Mouse (Mus musculus) monocyte, adult 2 months (primary cell): ENCODE data around the gene Junb.

Source experiments
- DNase-seq, 2 experiments: peaks; one replicate each; pipeline ENCODE4 v3.0.0; 2022; ENCODE audit warnings: low spot score in 2 of 2, low read depth in 1 of 2

Junb gene

DNA sequence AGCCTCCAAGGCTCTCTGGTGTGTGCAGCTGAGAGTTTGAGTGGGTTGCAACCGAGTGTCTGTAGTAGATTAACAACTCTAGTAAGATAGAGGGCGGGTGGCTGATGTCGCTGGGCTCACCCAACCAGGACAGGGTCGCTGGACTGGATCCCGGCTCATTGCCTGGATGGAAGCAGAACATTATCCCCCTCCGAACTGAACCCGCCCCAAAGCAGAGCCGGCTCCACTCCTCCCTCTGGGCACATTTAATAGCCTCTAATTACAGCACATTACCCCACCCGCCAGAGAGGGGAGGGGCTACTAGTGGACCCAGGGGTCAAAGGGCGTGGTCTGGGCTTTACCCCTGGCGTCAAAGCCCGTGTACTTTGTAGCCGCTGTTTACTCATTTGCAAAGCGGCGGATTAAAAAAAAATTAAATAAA lies 10.8 kb upstream of the Junb start:
- no peak for DNase-seq

DNA sequence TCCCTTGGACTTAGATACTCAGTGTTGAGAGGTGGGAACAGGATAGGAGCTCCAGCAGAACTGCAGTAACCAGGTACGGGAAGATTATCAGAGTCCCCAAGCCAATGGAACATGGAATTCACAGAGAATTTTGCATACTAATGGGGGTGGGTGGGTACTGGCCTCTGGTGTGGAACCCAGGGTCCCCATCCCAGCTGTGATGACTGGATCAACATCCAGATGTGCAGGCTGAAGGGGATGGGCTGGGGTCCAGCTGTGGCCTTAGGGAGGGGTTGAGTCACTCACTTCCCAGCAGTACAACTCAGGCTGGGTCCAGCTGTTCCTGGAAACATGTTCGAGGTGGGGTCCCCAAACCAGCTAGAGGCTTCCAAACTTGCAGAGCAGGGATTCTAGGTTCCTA lies 9.4 kb upstream of the Junb start:
- no peak for DNase-seq

- no peak for DNase-seq
These were observed 8.9 kb upstream of the Junb start for GRCm38 (mm10) chr8:84987388-84987787.

DNA sequence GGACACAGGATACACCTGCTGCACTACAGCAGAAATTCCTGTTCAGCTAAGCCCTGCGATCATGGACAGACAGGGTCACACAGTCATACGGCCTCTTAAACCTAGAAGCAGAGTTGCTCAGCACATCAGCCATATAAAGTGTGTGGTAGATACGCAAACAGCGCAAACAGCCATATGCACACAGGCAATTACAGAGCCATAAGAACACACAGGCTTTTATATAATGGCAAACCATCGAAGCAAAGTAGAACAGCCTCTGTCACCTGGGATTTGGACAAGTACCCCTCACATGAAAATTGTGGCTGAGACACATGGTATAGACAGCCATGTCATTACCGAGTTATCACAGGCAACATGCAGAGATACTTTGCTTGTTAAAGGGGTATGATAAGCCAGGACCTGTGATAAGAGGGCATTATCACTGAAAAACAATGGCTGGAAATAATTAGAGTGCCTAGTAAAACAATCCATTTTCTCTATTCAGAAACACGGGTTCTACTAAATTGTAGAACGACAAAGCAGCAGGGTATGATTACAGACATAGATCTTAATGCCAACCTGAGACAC lies 7.9 kb upstream of the Junb start:
- no peak for DNase-seq

DNA sequence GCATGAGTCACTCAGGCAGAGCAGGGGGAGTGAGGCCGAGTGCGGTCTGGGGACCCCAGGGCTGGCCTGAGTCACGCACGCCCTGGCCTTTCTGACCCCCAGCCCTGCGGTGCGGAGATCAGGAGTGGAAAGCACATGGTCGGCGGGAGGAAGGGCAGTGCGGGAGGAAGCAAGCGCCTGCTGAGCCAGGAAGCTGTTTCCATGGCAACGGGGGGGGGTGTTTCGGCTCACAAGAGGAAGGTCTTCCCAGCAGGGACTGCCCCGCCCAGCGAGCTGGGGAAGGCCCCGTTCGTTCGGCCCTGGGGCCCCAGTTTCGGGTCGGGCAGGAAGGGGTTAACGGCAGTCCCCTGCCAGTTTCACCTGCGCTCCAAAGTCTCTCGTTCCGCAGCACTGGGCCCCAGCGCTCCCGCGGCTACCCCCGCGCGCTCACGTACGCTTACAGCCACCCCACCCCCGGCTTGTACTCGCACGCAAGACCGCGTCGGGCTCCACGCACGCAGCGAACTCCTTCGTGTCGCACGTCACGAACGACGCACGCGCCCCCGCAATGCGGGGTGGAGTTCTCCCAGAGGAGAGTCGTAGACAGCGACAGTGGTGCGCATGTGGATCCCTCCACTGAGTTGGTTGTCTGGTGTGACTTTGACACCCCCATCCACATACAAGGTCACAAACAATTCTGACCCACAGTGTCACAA lies 7.3 kb upstream of the Junb start:
- peak; percentile 83 to 94 for DNase-seq

DNA sequence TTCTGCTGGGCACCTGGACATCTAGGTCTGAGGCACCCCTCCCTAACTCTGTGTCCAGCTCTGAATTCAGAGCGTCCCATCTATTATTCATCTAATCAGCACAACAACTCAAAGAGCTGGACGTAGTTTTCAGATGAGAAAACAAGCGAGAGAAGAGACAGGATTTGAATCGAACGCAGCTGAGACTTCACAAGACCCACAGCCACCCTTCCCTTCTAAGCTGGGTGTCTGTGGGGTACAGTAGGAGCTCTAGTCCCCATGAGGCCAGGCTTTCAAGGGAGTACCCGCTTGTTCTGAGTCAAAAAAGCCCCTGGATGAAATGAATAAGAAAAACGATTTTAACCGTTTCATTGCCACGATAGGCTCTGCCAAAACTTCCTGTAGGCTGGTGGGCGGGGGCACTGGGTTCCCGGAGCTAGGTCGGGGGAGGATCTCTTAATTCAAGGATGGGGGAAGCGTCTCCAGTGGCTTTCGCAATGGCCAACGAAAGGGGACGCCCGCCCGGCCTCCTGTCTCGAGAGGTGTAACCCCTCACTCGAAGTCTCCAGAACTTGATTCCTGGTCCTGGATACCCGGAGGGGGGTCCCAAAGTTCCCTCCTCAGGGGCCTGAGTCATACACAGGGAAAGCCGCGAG lies 6.6 kb upstream of the Junb start:
- DNase-seq = peak in 1 of 2 experiments; percentile 54

GRCm38 (mm10) chr8:84984294-84985048 lies 6.0 kb upstream of the Junb start:
- DNase-seq = no peak

GRCm38 (mm10) chr8:84982499-84983011 lies 4.0 kb upstream of the Junb start:
- DNase-seq = peak in 1 of 2 experiments; percentile 62

DNA sequence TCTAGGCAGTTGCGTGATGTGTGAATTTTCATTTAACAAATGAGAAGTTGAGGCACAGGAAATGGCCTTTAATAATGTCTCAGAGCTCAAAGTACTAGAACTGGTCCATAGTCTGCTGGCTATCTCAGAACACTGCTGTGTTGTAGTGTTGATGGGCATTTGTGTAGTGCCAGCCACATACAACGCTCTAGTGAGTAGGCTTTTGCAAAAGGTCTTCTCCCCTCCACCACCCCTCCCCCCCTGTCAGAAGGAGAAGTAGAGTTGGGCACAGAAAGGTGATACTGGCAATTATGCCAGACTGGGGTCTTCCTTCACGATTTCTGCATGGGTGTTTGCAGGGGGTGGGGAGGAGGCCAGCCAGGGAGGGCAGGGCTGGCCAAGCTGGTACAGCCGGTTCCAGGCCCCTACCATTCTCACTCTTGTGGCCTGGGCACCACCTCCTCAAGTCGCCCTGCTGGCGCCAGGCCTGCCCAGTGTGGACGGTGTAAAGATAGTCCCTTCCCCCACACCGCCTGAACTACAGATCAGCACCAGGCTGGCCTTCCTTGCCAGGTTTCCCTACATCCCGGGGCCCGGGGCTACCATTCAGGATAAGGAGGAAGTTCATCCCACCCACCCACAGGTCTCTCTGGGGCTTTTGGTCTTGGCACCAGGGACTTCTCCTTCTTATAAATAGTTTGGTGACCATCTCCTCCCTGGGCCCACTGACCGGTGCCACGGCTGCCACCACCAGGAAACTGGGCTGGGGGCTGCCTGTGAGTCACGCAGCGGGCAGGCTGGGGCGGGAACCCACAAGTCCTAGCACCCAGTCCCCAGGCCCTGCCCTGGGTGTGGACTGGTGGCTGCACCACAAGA lies 3.4 kb upstream of the Junb start:
- peak in 1 of 2 experiments; percentile 54 for DNase-seq

DNA sequence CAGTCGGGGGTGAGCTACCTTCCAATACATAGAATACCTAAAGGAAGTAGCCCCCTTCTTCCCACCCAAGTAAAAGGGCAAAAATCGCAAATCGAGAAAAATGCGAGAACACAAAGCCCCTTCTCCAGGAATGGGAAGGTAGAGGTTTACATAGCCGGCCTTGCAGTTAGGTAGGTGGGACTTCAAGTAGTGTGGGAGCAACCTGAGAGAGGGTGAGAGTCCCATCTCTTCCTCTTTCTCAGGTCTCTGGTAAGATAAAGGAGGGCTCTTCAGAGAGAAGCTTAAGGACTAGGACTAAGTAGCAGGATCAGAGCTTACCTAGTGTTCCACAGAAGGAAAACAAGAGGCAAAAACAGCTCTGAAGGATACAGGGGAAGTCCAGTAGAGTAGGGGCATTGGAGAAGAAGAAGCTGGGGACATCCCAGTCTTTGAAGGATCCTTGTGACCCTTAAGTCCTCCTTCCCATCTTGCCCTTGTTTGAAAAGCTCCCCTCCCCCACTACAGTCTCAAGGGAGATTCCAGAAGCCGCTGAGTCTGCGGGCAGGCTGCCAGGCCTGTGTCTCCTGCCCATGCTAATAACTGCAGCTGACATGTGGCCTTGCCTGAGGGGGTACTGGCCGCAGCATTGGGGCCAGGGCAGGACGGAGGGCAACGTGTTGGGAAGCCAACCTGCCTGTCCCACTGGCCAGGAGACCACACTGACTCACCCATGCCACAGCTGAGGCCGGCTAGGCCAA lies 2.3 kb upstream of the Junb start:
- peak in 1 of 2 experiments; percentile 86 for DNase-seq

DNA sequence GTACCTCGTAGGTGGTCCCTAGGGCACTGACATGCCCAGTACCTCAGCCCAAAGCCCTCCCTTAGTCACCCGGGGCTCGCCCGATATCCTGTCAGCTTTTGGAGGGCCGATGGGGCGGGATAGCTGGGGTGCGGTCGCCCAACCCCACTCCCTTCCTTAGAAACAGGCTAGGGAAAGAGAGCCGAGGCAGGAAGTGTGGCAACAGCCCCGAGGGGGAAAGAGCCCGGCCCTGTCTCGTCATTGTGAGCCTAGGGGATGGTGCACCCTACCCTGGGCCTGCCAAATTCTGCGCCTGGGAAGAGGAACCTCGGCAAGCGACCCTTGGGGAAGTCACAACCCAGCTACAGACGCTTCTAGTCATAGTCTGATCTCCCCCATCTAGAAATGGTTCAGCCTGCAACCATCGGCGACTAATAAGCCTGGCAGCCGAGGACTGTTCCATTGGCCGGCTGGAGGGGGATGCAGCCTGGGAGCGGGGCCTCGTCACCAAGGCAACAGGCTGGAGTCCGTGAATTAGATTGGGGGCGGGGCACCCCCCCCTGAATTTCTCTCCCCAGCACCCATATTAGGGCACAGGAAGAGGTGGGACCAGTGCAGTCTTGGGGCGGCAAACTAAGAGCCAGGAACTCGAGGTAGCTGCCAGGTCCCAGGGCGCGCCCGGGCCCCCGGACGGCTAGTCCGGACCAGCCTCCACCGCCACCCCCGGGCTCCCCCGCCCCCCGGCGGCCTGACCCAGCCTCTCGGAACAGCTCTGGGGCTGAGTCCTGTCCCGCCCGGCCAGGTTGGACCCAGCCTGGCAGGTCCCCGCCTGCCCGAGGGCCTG lies 1.3 kb upstream of the Junb start:
- peak; percentile 97 to 99 for DNase-seq

GRCm38 (mm10) chr8:84977435-84978247 lies 877 bp downstream of the Junb start:
- DNase-seq = peak in 1 of 2 experiments; percentile 73

- DNase-seq = no peak
These were observed 1.6 kb downstream of the Junb start for GRCm38 (mm10) chr8:84976763-84977434.

DNA sequence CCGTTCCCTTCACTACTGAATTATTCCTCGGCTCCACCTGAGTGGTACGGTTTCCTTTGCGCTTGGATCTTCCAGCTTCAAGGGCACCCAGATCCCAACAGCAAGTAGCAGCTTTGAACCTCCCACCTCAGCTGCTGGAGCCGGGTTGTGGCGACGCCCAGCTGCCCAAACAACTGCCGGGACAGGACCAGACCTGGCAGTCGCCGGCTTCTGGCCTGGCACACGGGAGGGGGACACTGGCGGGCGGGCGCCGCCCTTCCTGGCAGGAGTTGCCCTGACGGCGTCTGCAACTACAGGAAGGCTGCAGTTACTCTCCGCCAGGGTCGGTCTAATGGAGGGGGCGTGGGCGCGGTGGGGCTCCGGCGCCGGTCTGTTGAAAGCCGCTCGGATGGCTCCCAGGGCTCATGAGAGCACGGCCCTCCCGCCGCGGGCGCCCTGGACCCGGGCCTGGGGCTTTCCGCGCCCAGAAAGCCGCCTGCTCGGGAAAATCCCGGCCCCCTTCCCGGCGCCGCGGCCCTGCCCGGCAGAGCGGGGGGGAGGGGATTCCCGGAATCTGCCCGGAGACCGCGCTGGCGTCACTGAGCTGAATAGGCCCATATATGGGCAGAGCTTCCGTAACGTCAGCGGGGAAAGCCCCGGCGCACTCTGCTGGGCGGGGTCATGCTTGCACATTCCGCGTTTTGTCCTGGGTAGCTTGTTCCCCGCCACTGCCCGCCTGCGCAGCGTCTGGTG lies 2.3 kb downstream of the Junb start:
- peak; percentile 93 to 97 for DNase-seq

DNA sequence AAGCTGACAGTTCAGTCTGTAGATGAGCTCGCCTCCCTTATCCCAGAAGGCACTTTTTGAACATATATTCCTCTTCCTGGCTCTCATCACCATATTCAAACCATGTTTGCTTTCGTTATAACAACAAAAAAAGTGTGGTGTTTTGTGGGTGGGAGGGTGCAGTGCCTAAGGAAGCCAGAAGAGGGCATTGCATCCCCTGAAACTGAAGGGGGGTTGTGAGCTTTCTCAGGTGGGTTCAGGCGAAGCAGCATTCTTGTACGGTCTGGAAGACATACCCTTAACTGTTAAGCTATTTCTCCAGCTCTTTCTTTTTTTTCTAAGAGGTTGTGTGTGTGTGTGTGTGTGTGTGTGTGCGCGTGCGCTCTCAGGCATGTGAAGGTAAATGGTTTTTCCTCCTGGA lies 3.1 kb downstream of the Junb start:
- DNase-seq = peak in 1 of 2 experiments; percentile 76

GRCm38 (mm10) chr8:84974543-84975142 lies 3.9 kb downstream of the Junb start:
- DNase-seq = no peak
